Mouse (Mus musculus) kidney, postnatal 0 days (tissue): Measurements from ENCODE around the gene Grm7. TPM values are rescaled to one million over a fixed set of nuclear protein-coding genes. Genes with fewer than 3 reads are reported as not detected.

ENCODE experiments used
- ATAC-seq: fragments of 200-750 bp; cut with Nextera tagmentation; replicated peaks from 2 replicates; pipeline ENCODE4 v1.8.0; 2017; ENCODE audit warnings: low read depth, moderate number of reproducible peaks, moderate TSS enrichment, moderate library complexity; ENCODE audit not compliant: low FRiP score
- DNase-seq: peaks from one replicate; pipeline ENCODE4 v3.0.0-alpha.2; 2016; ENCODE audit warnings: low spot score
- H3K27ac ChIP-seq: fragments of 300-500 bp; sonication (generic); 2 replicates; pipeline ENCODE4 v1.5.1; 2014; ENCODE audit warnings: mild to moderate bottlenecking
- H3K27me3 ChIP-seq: fragments of 300-500 bp; sonication (generic); 2 replicates; pipeline ENCODE4 v1.6.1; 2014; ENCODE audit warnings: low read length, mixed read lengths; ENCODE audit not compliant: insufficient read depth
- H3K36me3 ChIP-seq: fragments of 300-500 bp; sonication (generic); 2 replicates; pipeline ENCODE4 v1.6.1; 2014; ENCODE audit warnings: low read length, mixed read lengths; ENCODE audit not compliant: insufficient read depth
- H3K4me1 ChIP-seq: fragments of 300-500 bp; sonication (generic); replicated peaks from 2 replicates; pipeline ENCODE4 v1.6.1; 2014; ENCODE audit warnings: antibody characterized with exemption, low read length, mixed read lengths; ENCODE audit not compliant: insufficient read depth
- H3K4me2 ChIP-seq: fragments of 300-500 bp; sonication (generic); 2 replicates; pipeline ENCODE4 v1.6.1; 2014; ENCODE audit warnings: mild to moderate bottlenecking, low read length, moderate library complexity, mixed read lengths
- H3K4me3 ChIP-seq: fragments of 300-500 bp; sonication (generic); replicated peaks from 2 replicates; pipeline ENCODE4 v1.5.1; 2014; ENCODE audit warnings: low read depth, low read length
- H3K9ac ChIP-seq: fragments of 300-500 bp; sonication (generic); 2 replicates; pipeline ENCODE4 v1.6.1; 2014; ENCODE audit warnings: low read depth, low read length
- H3K9me3 ChIP-seq: fragments of 300-500 bp; sonication (generic); replicated peaks from 2 replicates; pipeline ENCODE4 v1.6.1; 2016; ENCODE audit warnings: low read length, inconsistent platforms, mixed read lengths
- CTCF ChIP-seq: IDR thresholded peaks from 2 replicates; pipeline ENCODE4 v1.5.1; 2016; ENCODE audit warnings: antibody characterized with exemption, low read depth, mild to moderate bottlenecking, moderate library complexity
- WGBS: fragments of 180-500 bp; shearing (Covaris S2); extraction: QIAGEN DNeasy Blood & Tissue Kit; methylation state at CpG from one replicate; pipeline ENCODE4 v1.1.7; 2014; 5-methylcytosine and 5-hydroxymethylcytosine counted together
- polyA plus RNA-seq: library from polyadenylated mRNA; unstranded; fragments of >200 nt; fragmentation: Nextera tagmentation; extraction: Ambion mirVana; gene quantifications from 2 replicates; pipeline ENCODE4 v1.2.1, GENCODE M21; 2015

Grm7 gene
- polyA plus RNA-seq, 1 experiment from 2014 or later = 2.3 TPM

DNA sequence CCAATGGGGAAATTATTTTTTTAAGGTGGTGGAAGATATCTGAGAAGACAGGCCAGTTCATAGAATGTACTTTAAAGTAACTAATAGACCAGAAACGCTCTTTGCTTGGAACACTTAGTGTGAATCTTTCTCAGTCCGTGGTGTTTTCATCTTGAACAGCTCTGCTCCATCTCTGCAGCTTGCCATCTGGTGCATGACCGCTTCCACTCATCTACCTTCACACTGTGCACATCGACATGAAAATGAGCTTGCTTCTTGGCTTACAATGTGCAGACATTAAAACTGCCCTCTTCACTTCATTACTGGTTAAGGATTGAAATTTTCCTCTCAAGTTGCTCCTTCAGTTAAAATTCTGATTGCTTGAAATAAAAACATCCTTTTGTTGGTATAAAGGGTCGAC is 854.2 kb downstream of the Grm7 start:
- no peaks in the 10 kb centered on the region for H3K36me3 ChIP-seq
- 80% methylated on average over 5 of the region's 5 CpGs for WGBS
- no peak for DNase-seq

DNA sequence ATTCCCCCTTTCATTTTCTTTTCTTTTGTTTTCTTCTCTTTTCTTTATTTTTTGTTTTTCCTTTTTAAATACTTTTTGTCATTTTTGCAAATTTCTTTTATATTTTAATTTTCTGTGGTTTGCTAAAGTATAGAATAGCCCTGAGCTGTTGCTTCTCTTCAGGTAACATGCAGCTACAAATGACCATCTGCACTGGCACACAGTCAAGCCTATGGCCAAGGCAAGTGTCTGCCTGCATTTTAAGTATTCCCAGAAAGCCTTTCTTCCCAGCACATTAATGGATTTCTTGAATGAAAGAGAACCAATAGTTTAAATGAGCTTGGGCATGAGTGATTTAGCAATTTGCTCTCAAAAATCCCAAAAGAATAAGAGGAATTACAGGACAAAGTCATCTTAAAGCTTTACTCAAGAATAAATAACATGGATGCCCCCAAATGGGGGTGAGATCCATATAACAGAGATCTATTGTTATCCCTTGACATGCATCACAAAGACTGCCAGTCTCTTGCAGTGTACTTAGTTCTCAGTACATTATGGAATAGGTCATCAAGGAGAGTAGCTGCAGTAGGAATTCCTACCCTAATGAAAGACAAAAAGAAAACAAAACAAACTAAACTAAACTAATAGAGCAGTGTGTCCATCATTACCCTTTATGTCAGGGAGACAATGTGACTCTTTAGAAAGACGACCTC is 865.5 kb downstream of the Grm7 start:
- no peak overlapping the region for H3K4me3 ChIP-seq
- H3K27me3 ChIP-seq = no peaks in the 10 kb centered on the region
- WGBS = 79% methylated on average over 1 of the region's 1 CpGs
- no peaks in the 10 kb centered on the region for H3K4me1 ChIP-seq
- no peak for TF ChIP-seq CTCF
- H3K9me3 ChIP-seq = no peaks in the 10 kb centered on the region
- H3K9ac ChIP-seq = no peak overlapping the region
- H3K4me2 ChIP-seq = no peak overlapping the region
- H3K36me3 ChIP-seq = no peaks in the 10 kb centered on the region
- no peak overlapping the region for H3K27ac ChIP-seq
- no peak for DNase-seq
- ATAC-seq = no peak

More for the DNA sequence above, 854.2 kb downstream of the Grm7 start:
- H3K4me2 ChIP-seq = no peak overlapping the region
- no peak overlapping the region for H3K9ac ChIP-seq
- no peak overlapping the region for H3K4me3 ChIP-seq
- no peaks in the 10 kb centered on the region for H3K4me1 ChIP-seq
- no peak overlapping the region for H3K27ac ChIP-seq
- no peak for ATAC-seq
- no peaks in the 10 kb centered on the region for H3K9me3 ChIP-seq
- no peaks in the 10 kb centered on the region for H3K27me3 ChIP-seq
- TF ChIP-seq CTCF = no peak

DNA sequence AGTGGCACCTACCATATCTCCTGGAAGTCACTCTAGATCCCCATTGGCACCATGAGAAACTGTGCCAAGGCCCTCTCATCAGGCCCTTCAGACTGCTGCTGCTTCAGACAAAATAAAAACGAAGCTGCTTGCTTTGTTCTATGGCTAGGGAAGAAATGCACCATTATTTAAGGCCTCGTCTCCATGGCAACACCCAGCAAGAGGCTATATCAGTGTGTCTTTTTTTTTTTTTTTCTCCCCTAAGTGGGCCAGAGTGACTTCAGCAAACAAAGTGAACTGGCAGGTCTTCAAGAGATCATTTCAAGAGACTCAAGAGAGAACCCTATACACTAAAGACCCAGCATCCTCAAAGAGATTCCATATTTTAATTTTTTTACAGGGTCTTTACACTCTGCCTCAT is 867.0 kb downstream of the Grm7 start:
- no peak for ATAC-seq
- no peaks in the 10 kb centered on the region for H3K4me1 ChIP-seq
- no peaks in the 10 kb centered on the region for H3K36me3 ChIP-seq
- no peak overlapping the region for H3K4me3 ChIP-seq
- no peak for TF ChIP-seq CTCF
- H3K9ac ChIP-seq = no peak overlapping the region
- no peaks in the 10 kb centered on the region for H3K9me3 ChIP-seq
- 64% methylated on average over 2 of the region's 2 CpGs for WGBS
- H3K27me3 ChIP-seq = no peaks in the 10 kb centered on the region
- H3K27ac ChIP-seq = no peak overlapping the region
- no peak overlapping the region for H3K4me2 ChIP-seq
- no peak for DNase-seq

DNA sequence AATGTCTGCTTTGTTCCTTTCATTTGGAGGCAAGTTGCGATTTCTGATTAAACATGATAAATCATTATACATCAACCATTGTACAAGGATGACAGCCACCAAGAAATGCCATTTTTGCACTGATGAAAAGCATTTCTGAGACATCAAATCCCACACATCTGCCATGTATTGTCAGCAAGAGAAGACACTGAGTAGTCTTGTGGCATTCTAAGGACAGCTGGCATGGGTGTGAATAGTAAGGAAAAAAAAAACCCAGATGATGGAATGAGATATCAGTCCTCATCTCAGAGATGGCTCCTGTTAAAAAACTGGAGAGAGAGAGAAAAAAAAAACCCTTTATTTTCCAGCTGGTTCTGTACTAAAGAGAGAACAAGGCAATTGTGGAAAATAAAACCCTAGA is 875.8 kb downstream of the Grm7 start:
- H3K9ac ChIP-seq = no peak overlapping the region
- H3K4me1 ChIP-seq = no peaks in the 10 kb centered on the region
- H3K27me3 ChIP-seq = no peaks in the 10 kb centered on the region
- DNase-seq = no peak
- no peak for ATAC-seq
- no peak for TF ChIP-seq CTCF
- no peak overlapping the region for H3K4me2 ChIP-seq
- no peak overlapping the region for H3K27ac ChIP-seq
- H3K9me3 ChIP-seq = no peaks in the 10 kb centered on the region
- no peaks in the 10 kb centered on the region for H3K36me3 ChIP-seq
- no peak overlapping the region for H3K4me3 ChIP-seq
- 75% methylated on average over 1 of the region's 1 CpGs for WGBS

DNA sequence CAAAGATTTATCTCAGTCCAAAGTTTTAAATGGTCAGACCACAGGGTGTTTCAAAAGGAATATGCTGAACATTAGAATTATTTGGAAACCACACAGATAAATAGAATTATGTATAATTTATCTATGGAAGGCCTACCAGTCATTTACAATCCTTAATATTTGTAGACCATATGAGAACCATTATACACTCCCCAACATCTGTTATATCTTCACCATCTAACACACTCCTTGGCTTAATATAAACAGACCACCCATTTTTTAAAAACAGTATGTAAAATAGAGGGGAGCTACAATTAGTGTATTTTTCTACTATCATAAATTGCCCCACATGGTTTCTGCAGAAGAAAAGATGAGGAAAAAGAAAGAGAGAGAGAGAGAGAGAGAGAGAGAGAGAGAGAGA is 876.7 kb downstream of the Grm7 start:
- no peak overlapping the region for H3K9ac ChIP-seq
- H3K36me3 ChIP-seq = no peaks in the 10 kb centered on the region
- ATAC-seq (no peak), DNase-seq (no peak)
- H3K27ac ChIP-seq = no peak overlapping the region
- no peak overlapping the region for H3K4me2 ChIP-seq
- no peaks in the 10 kb centered on the region for H3K4me1 ChIP-seq
- no peaks in the 10 kb centered on the region for H3K27me3 ChIP-seq
- TF ChIP-seq CTCF = no peak
- no peaks in the 10 kb centered on the region for H3K9me3 ChIP-seq
- H3K4me3 ChIP-seq = no peak overlapping the region

DNA sequence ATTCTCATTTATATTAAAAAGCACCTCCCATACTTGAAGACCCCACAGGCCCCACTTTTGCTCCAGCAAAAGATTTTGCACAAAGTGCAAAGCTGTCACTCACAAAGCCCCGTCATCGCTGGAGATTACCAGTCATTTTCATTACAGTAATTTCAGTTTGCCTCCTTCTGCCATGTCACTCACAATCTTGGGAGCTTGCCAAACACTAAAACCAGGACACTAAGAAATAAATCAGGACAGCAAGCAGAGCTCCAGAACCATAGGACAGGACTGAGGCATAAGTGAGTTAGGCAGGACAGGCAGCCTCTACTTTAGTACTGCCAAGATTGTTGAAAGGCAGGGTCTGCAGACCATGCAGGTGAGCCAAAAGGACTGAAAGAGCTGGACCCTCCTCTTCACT is 884.6 kb downstream of the Grm7 start:
- H3K4me3 ChIP-seq = no peak overlapping the region

DNA sequence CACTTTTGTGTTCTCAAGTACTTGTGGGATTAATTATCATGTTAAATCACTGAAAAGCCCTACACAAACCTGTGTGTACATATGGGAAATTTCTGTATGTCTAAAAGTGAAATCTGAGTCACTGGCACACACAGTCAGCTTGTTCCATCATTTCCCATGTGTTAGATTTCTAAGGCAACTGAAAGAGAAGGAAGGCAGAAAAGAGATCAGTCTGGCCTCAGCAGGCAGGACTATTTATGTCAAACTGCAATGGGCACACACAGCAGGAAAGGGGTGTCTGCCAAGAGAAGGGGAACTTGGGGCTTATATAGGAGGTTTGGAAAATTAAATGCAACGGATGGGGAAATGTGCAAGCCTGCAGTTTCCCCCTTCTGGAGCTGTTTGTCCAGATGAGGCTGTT is 913.2 kb downstream of the Grm7 start:
- 71% methylated on average over 1 of the region's 1 CpGs for WGBS
- Histone ChIP-seq H3K9me3 (no peaks in the 10 kb centered on the region), H3K36me3 (no peaks in the 10 kb centered on the region), H3K4me1 (no peaks in the 10 kb centered on the region), H3K27me3 (no peaks in the 10 kb centered on the region), H3K9ac (no peak overlapping the region), H3K27ac (no peak overlapping the region), H3K4me3 (no peak overlapping the region), H3K4me2 (no peak overlapping the region)
- ATAC-seq (no peak), DNase-seq (no peak)
- TF ChIP-seq CTCF = no peak

More for the DNA sequence above, 884.6 kb downstream of the Grm7 start:
- H3K4me1 ChIP-seq = no peaks in the 10 kb centered on the region
- no peak overlapping the region for H3K9ac ChIP-seq
- no peaks in the 10 kb centered on the region for H3K9me3 ChIP-seq
- no peak overlapping the region for H3K27ac ChIP-seq
- TF ChIP-seq CTCF = no peak
- H3K27me3 ChIP-seq = no peaks in the 10 kb centered on the region
- H3K36me3 ChIP-seq = no peaks in the 10 kb centered on the region
- DNase-seq = no peak
- ATAC-seq = no peak
- no peak overlapping the region for H3K4me2 ChIP-seq
- 55% methylated on average over 2 of the region's 2 CpGs for WGBS
